Mouse (Mus musculus) bone marrow, adult 2 months (tissue): ENCODE measurements around the gene Morc1. TPM values are rescaled to one million over a fixed set of nuclear protein-coding genes. Genes with fewer than 3 reads are reported as not detected.

ENCODE experiments used
- H3K27ac ChIP-seq: fragments of 200-500 bp; 2 replicates; pipeline ENCODE4 v1.5.1; 2012; ENCODE audit warnings: low read depth, mild to moderate bottlenecking, control low read depth, inconsistent platforms, low read length; ENCODE audit not compliant: control insufficient read depth, poor library complexity, insufficient read depth
- H3K4me1 ChIP-seq: fragments of 200-500 bp; 2 replicates; pipeline ENCODE4 v1.6.1; 2011; ENCODE audit warnings: low read length; ENCODE audit not compliant: control insufficient read depth, insufficient read depth
- H3K4me3 ChIP-seq: fragments of 200-500 bp; replicated peaks from 2 replicates; pipeline ENCODE3; 2011; ENCODE audit warnings: mild to moderate bottlenecking, low read depth, low read length, control low read depth; ENCODE audit not compliant: control insufficient read depth
- CTCF ChIP-seq: fragments of 200-500 bp; IDR thresholded peaks from 2 replicates; pipeline ENCODE4 v1.5.1; 2011; ENCODE audit warnings: low read length, control low read depth; ENCODE audit not compliant: control insufficient read depth, insufficient read depth
- POLR2A ChIP-seq: fragments of 200-500 bp; IDR thresholded peaks from 2 replicates; pipeline ENCODE4 v1.6.1; 2011; ENCODE audit warnings: low read depth, mild to moderate bottlenecking, control low read depth, low read length, borderline replicate concordance; ENCODE audit not compliant: control insufficient read depth
- WGBS: fragments of 180-500 bp; shearing (Covaris S2); methylation state at CpG from one replicate; pipeline ENCODE4 v1.1.7; 2018; 5-methylcytosine and 5-hydroxymethylcytosine counted together
- polyA plus RNA-seq: library from polyadenylated mRNA; stranded (reverse); fragments of >200 nt; gene quantifications from 2 replicates; pipeline ENCODE4 v1.2.4, GENCODE M21; 2011; ENCODE audit warnings: low replicate concordance; ENCODE audit not compliant: missing spikeins, insufficient read depth, insufficient read length

Morc1 gene
- polyA plus RNA-seq, 1 experiment: 4.4 TPM

DNA sequence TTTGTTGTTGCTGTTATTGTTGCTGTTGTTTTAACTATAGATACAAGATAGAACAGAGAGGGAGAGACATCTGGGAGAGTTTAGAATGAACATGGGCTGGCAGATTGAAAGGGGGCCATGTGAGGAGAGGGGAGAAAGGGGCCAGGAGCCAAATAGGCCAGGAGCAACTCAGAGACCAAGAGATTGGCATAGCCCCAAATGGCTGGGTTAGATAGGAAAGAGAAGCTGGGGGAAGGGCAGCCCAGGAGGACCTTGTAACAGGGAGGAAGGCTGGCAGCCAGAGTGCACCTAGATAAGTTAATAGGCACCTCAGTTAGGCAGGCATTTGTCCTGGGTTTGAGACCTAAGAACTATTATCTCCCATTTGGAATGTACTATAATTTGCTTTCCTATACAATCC is 6.4 kb downstream of the Morc1 start:
- no peak overlapping the region for H3K4me3 ChIP-seq
- TF ChIP-seq POLR2A: no peak
- TF ChIP-seq CTCF: no peak
- H3K4me1 ChIP-seq: no peaks in the 10 kb centered on the region; the same call in 1 of the 2 replicates
- no peak overlapping the region for H3K27ac ChIP-seq

DNA sequence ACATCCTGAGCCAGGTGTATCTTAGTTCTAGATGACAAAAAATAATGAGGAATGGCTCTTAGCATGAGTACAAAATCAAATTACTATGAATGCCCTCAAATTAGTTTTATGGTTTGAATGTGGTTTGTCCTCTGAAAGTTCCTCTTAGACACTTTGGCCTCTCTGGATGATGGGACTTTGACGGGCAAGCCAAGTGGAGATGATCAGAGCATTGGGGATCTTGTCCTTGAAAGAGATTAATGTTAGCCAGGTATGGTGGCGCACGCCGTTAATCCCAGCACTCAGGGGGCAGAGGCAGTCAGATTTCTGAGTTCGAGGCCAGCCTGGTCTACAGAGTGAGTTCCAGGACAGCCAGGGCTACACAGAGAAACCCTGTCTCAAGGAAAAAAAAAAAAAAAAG is 13.6 kb downstream of the Morc1 start:
- no peak overlapping the region for H3K27ac ChIP-seq

DNA sequence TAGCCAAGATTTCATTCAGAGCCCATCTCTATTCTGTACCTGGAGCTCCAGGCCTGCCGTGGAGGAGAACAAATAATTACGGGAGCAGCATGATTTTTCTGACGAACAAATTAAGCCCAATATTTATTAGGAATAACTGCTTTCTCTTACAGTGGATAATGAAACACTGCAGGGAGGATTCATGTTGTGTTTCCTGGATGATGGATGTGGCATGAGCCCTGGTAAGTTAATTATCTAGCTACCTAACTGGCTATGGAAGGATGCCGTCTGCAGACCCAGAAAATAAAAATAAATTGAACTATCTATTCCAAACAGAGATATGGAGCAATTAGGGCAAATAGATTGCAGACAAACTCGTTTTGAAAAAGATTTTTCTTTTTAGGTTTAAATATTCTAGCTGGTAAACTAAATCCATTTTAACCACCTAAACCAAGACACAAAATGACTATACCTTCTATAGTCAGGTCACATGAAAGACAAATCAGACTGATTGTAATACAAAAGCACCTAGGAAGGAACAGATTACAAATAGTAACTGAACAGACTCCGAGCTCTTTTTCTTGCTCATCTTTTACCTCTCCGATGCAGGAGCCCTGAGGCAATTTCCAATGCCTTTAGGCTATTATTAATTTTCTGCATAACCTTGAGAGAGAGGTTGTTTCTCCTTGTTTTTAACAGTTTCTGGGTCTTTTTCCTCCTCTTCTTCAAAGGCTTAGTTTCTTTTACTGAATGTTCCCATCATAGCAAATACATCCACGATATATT is 15.3 kb downstream of the Morc1 start:
- Histone ChIP-seq H3K4me3 (no peak overlapping the region), H3K4me1 (no peaks in the 10 kb centered on the region), H3K27ac (no peak overlapping the region)
- no peak for TF ChIP-seq POLR2A
- no peak for TF ChIP-seq CTCF
- 71% methylated on average over 8 of the region's 8 CpGs for WGBS

More for the DNA sequence above, 13.6 kb downstream of the Morc1 start:
- Histone ChIP-seq H3K4me1 (no peaks in the 10 kb centered on the region), H3K4me3 (no peak overlapping the region)
- TF ChIP-seq CTCF: no peak
- no peak for TF ChIP-seq POLR2A
- WGBS: 83% methylated on average over 5 of the region's 5 CpGs

DNA sequence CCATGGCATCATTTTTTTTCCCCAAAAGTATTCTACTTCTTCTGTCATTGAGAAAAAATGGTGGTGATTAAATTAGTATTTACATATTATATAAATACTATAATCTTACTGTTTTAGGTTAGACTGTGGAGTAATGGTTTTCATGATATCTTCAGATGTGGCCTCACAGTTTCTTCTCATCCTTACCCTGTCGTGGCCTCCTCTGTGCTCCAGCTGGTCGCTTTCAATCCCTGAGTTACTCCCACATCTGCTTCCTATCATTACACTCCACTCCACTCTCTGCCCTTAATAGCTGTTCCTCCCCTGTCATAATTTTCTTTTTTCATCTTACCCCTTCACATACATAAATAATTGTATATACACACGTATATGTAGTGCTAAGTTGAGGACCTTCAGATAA is 22.2 kb downstream of the Morc1 start:
- Histone ChIP-seq H3K4me1 (no peaks in the 10 kb centered on the region), H3K4me3 (no peak overlapping the region), H3K27ac (no peak overlapping the region)
- TF ChIP-seq CTCF (no peak), POLR2A (no peak)
- WGBS: 82% methylated on average over 3 of the region's 3 CpGs

DNA sequence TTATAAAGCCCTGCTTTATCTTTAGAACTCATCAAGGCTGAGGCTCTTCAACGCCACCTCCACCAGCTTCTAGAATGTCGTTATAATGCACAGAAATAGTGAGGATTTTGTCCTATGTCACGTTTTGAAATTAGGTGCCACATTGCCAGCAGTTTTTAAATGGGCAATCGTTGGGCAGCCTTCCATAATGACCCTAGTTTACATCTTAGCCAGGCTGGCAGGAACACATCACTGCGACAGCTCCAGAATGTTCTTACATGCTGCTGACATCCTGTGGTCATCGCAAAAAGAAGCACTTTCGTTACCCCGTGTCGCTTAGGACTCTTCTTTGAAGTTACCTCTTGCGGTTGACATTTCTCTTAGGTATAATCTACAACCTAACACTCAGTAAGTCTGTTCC is 42.4 kb downstream of the Morc1 start:
- H3K27ac ChIP-seq: no peak overlapping the region
- TF ChIP-seq POLR2A: no peak
- no peak for TF ChIP-seq CTCF
- H3K4me3 ChIP-seq: no peak overlapping the region
- no peaks in the 10 kb centered on the region for H3K4me1 ChIP-seq
- 80% methylated on average over 10 of the region's 10 CpGs for WGBS

DNA sequence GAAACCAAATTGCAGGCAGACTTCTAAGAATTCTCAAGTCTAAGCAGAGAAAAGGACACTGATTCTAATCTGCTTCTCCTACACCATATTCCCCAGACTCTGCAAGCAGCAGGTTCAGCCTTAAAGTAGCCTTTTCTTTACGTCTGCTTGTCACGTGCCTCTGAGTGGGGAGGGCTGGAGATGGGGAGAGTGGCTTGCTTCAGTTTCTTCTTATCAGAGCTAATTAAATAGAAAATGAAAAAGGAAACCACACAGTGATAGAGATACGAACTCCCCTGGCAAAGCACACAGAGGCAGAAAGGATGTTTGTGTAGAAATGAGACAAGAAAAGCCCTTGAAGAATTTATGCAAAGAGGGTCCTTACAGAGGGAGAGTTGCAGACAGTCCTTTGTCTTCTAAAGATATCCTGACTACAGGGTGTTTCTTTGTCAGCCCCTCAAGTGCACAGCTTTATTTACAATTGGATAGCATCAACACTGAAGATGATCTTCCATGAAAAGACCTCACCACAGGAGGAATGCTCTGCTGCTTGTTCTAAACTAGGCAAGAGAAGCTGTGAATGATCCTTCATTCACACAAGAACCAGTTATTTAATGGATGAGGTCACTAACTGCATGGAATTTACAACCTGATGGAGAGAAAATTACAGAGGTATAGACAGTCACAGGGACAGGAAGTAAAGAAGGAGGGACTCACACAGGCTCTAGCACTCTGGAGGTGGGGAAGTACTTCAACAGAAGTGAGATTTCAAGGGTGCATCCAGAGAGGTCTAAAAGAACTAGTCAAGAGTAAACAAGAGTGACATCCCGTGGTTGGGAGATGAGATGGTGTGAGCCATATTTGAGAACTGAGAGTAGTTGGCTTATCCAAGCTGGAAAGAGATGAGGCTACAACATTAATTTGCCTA is 44.1 kb downstream of the Morc1 start:
- WGBS: 45% methylated on average over 4 of the region's 4 CpGs
- Histone ChIP-seq H3K4me3 (no peak overlapping the region), H3K4me1 (no peaks in the 10 kb centered on the region), H3K27ac (no peak overlapping the region)
- TF ChIP-seq POLR2A: no peak
- no peak for TF ChIP-seq CTCF

DNA sequence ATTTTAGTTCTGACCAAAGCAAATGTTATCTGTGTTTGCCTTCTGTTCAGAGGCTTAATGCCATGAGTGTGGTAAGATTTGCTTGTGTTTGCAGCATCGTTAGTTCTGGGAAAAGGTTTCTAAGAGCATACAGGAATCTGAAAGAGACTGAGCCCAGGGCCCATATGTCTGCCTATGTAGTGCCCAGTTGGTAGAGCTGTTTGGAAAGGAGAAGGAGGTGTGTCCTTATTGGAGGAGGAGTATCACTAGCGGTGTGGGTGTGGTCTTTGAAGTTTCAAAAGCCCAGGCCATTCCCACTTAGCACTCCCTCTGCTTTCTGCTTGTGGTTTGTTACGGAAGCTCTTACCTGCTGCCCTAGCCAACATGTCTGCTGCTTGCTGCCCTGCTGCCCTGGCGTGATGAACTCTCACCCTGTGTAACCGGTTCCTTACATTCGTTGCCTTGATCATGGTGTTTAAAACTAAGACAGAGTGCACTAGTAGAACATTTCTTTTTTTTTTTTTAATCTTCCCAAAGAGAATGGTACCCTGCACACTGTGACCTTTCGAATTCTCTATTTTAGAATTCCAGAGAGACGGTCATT is 48.3 kb downstream of the Morc1 start:
- Histone ChIP-seq H3K4me3 (no peak overlapping the region), H3K27ac (no peak overlapping the region), H3K4me1 (no peaks in the 10 kb centered on the region)
- 79% methylated on average over 8 of the region's 8 CpGs for WGBS
- TF ChIP-seq CTCF (no peak), POLR2A (no peak)
